10 mouse cellular contexts compared by ENCODE assay signal in the genomic region with DNA sequence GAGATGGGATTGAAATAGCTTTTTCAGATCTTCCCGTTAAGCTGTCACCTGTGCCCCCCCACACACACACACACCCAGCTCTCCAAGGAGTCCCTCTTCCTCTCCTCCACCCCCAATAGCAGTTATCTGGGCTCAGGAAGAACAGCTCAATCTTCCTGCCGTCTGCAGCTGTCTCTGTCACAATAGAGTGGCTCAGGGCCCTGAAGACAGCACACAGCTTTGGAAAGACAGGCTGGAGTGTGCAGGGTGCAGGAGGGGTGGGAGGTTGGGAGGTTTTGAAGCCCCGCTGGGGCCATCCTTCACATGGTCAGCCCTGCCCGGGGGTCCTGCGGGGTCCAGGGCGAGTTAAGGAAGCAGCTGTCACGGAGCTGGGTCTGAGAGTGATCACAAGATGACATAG.
DNase-seq lines count a peak whose midpoint lies in the region; ATAC-seq and TF ChIP-seq lines count a peak whose summit lies in the region.
"Had no signal": no experiment of that assay in that cellular context is flagged by ENCODE, and none has a peak within 500 bp of the region (broad histone marks: within the 10 kb centered on the region; RNA-seq: fewer than 3 reads in every experiment).

No protein-coding gene starts in this region.

- WGBS in heart, embryonic 14.5 days, result 24% methylated on average over 7 of the region's 7 CpGs
- 33% methylated on average over 7 of the region's 7 CpGs for WGBS in heart, adult 2 months
- WGBS in stomach, embryonic 14.5 days, result 8% methylated on average over 7 of the region's 7 CpGs
- 24% methylated on average over 7 of the region's 7 CpGs for WGBS in stomach, postnatal 0 days
- 5% methylated on average over 7 of the region's 7 CpGs for WGBS in limb, embryonic 12.5 days
- 13% methylated on average over 7 of the region's 7 CpGs for WGBS in stomach, embryonic 15.5 days

- 0 out of 2 replicates have a peak overlapping the region, but pooled peaks have one; percentile 45 for H3K9ac ChIP-seq in heart, embryonic 14.5 days (ENCODE audit: low read length)
- no peak overlapping the region for H3K9ac ChIP-seq in heart, adult 2 months (ENCODE audit: low read depth, low read length)
- H3K9ac ChIP-seq in stomach, embryonic 14.5 days (replicated peaks; ENCODE audit: low read depth, low read length), result no peak overlapping the region
- no peak overlapping the region for H3K9ac ChIP-seq in stomach, postnatal 0 days (ENCODE audit: low read length)
- H3K9ac ChIP-seq in limb, embryonic 12.5 days (replicated peaks), result no peak overlapping the region
- no peak overlapping the region for H3K9ac ChIP-seq in stomach, embryonic 15.5 days

- TF ChIP-seq EP300 in heart, adult 2 months (IDR thresholded peaks at IDR 0.05; ENCODE audit: insufficient read depth, low read depth, low read length), result no peak
- no peak for TF ChIP-seq EP300 in stomach, postnatal 0 days (optimal IDR thresholded peaks at IDR 0.05)

- H3K4me2 ChIP-seq in heart, embryonic 14.5 days (ENCODE audit: low read length), result peak overlapping the region; percentile 64
- H3K4me2 ChIP-seq in stomach, embryonic 14.5 days (replicated peaks; ENCODE audit: low read depth, low read length), result 0 out of 2 replicates have a peak overlapping the region, but pooled peaks have one; percentile 31
- no peak overlapping the region for H3K4me2 ChIP-seq in stomach, postnatal 0 days (replicated peaks; ENCODE audit: low read depth)
- peak overlapping the region; percentile 59 for H3K4me2 ChIP-seq in limb, embryonic 12.5 days
- H3K4me2 ChIP-seq in stomach, embryonic 15.5 days, result peak overlapping the region; percentile 17; the same call in 1 of the 2 replicates

- H3K79me2 ChIP-seq in heart, adult 2 months (replicated peaks; ENCODE audit: control insufficient read depth, insufficient read depth, low read length), result no peaks in the 10 kb centered on the region

- no peak for DNase-seq in heart, adult 2 months
- no peak for DNase-seq in stomach, postnatal 0 days (ENCODE audit: low spot score)
- DNase-seq in adrenal gland, postnatal 25 days, result no peak
- DNase-seq in adrenal gland, postnatal 4 days (ENCODE audit: low spot score in 2 of 2), result no peak
- DNase-seq: lung, adult 2 months had no signal

- no peaks in the 10 kb centered on the region for H3K27me3 ChIP-seq in heart, embryonic 14.5 days (ENCODE audit: control insufficient read depth, insufficient read depth, low read length)
- H3K27me3 ChIP-seq in heart, adult 2 months (ENCODE audit: control insufficient read depth, insufficient read depth, low read length), result no peaks in the 10 kb centered on the region
- no peaks in the 10 kb centered on the region for H3K27me3 ChIP-seq in stomach, embryonic 14.5 days (ENCODE audit: control insufficient read depth, insufficient read depth, low read length)
- no peaks in the 10 kb centered on the region; the same call in 1 of the 2 replicates for H3K27me3 ChIP-seq in stomach, postnatal 0 days (ENCODE audit: control insufficient read depth, insufficient read depth, low read length)
- H3K27me3 ChIP-seq in limb, embryonic 12.5 days, result peaks cover 26% of the 10 kb centered on the region
- no peaks in the 10 kb centered on the region for H3K27me3 ChIP-seq in stomach, embryonic 15.5 days (replicated peaks)

- H3K4me1 ChIP-seq in heart, embryonic 14.5 days (ENCODE audit: control insufficient read depth in 2 of 2, insufficient read depth in 2 of 2, low read length in 2 of 2), result peaks cover 31 to 33% of the 10 kb centered on the region in 2 experiments
- peaks cover 2% of the 10 kb centered on the region for H3K4me1 ChIP-seq in heart, adult 2 months (ENCODE audit: control insufficient read depth, insufficient read depth, low read length)
- 0 out of 2 replicates have a peak, but pooled peaks cover 4% of the 10 kb centered on the region for H3K4me1 ChIP-seq in stomach, embryonic 14.5 days (ENCODE audit: control insufficient read depth, insufficient read depth, low read length)
- H3K4me1 ChIP-seq in stomach, postnatal 0 days (replicated peaks; ENCODE audit: control insufficient read depth, insufficient read depth), result no peaks in the 10 kb centered on the region; the same call in 1 of the 2 replicates
- peaks cover 34% of the 10 kb centered on the region for H3K4me1 ChIP-seq in limb, embryonic 12.5 days (replicated peaks)
- H3K4me1 ChIP-seq in stomach, embryonic 15.5 days, result peaks cover 13% of the 10 kb centered on the region

- no peak for TF ChIP-seq POLR2A in heart, adult 2 months (IDR thresholded peaks at IDR 0.05; ENCODE audit: insufficient read depth, low read depth, low read length)

- H3K27ac ChIP-seq in heart, embryonic 14.5 days (replicated peaks in 1 of 2; ENCODE audit: control insufficient read depth in 1 of 2, insufficient read depth in 1 of 2, low read depth in 2 of 2, low read length in 2 of 2), result no peak overlapping the region
- H3K27ac ChIP-seq in heart, adult 2 months, result no peak overlapping the region
- no peak overlapping the region for H3K27ac ChIP-seq in stomach, embryonic 14.5 days (ENCODE audit: low read length)
- H3K27ac ChIP-seq in stomach, postnatal 0 days (replicated peaks), result no peak overlapping the region
- no peak overlapping the region for H3K27ac ChIP-seq in limb, embryonic 12.5 days
- no peak overlapping the region for H3K27ac ChIP-seq in stomach, embryonic 15.5 days

- H3K4me3 ChIP-seq in heart, embryonic 14.5 days (ENCODE audit: control insufficient read depth in 1 of 2, insufficient read depth in 1 of 2, low read depth in 1 of 2, low read length in 2 of 2), result no peak overlapping the region
- H3K4me3 ChIP-seq in heart, adult 2 months, result no peak overlapping the region
- H3K4me3 ChIP-seq in stomach, embryonic 14.5 days (ENCODE audit: low read depth, low read length), result no peak overlapping the region
- H3K4me3 ChIP-seq in stomach, postnatal 0 days (ENCODE audit: low read depth, low read length), result no peak overlapping the region
- H3K4me3 ChIP-seq in limb, embryonic 12.5 days (replicated peaks), result no peak overlapping the region
- no peak overlapping the region for H3K4me3 ChIP-seq in stomach, embryonic 15.5 days (replicated peaks)

- H3K36me3 ChIP-seq in heart, embryonic 14.5 days (ENCODE audit: control insufficient read depth, insufficient read depth, low read length), result no peaks in the 10 kb centered on the region
- H3K36me3 ChIP-seq in heart, adult 2 months (ENCODE audit: control insufficient read depth, insufficient read depth, low read length), result no peaks in the 10 kb centered on the region
- no peaks in the 10 kb centered on the region for H3K36me3 ChIP-seq in stomach, embryonic 14.5 days (ENCODE audit: control insufficient read depth, insufficient read depth, low read length)
- no peaks in the 10 kb centered on the region for H3K36me3 ChIP-seq in stomach, postnatal 0 days (ENCODE audit: control insufficient read depth, insufficient read depth, low read length)
- H3K36me3 ChIP-seq in limb, embryonic 12.5 days, result no peaks in the 10 kb centered on the region
- H3K36me3 ChIP-seq in stomach, embryonic 15.5 days, result no peaks in the 10 kb centered on the region

- ATAC-seq in heart, embryonic 14.5 days (ENCODE audit: insufficient number of reproducible peaks, insufficient read depth, low FRiP score, low read depth), result no peak
- no peak for ATAC-seq in stomach, embryonic 14.5 days (ENCODE audit: insufficient number of reproducible peaks, insufficient read depth, low FRiP score, low read depth)
- no peak for ATAC-seq in stomach, postnatal 0 days (ENCODE audit: low FRiP score, low TSS enrichment)
- ATAC-seq in limb, embryonic 12.5 days (ENCODE audit: insufficient number of reproducible peaks, insufficient read depth, low FRiP score, low TSS enrichment, low read depth), result no peak
- no peak for ATAC-seq in stomach, embryonic 15.5 days (ENCODE audit: insufficient read depth, low FRiP score, low read depth)
- ATAC-seq: CD4-positive, CD25-positive, alpha-beta regulatory T cell, adult 4 months had no signal

- H3K9me3 ChIP-seq in heart, embryonic 14.5 days (ENCODE audit: control insufficient read depth, low read length), result no peaks in the 10 kb centered on the region
- no peaks in the 10 kb centered on the region for H3K9me3 ChIP-seq in stomach, embryonic 14.5 days (ENCODE audit: control insufficient read depth, low read depth, low read length)
- no peaks in the 10 kb centered on the region for H3K9me3 ChIP-seq in stomach, postnatal 0 days (ENCODE audit: control insufficient read depth, low read length)
- no peaks in the 10 kb centered on the region for H3K9me3 ChIP-seq in limb, embryonic 12.5 days
- H3K9me3 ChIP-seq in stomach, embryonic 15.5 days, result no peaks in the 10 kb centered on the region

- no peak for TF ChIP-seq CTCF in heart, adult 2 months (IDR thresholded peaks at IDR 0.05)
- no peak for TF ChIP-seq CTCF in stomach, postnatal 0 days (IDR thresholded peaks at IDR 0.05; ENCODE audit: low read depth)

- intact Hi-C loops in heart, adult 2 months (cut with DNase I), result no loop called here
